Mouse (Mus musculus) urinary bladder, adult 2 months (tissue): Measurements from ENCODE around the gene Ipp. TPM values are rescaled to one million over a fixed set of nuclear protein-coding genes. Genes with fewer than 3 reads are reported as not detected.
A peak's percentile ranks its signal among the peaks of the same experiment; 100 is the strongest.

Source experiments
- DNase-seq: peaks from one replicate; pipeline ENCODE4 v3.0.0; 2022; ENCODE audit warnings: low spot score
- polyA plus RNA-seq: library from polyadenylated mRNA; depleted of rRNA; stranded (reverse); fragments of >200 nt; gene quantifications from 2 replicates; pipeline ENCODE4 v1.2.3, GENCODE M21; 2012; rRNA removed

The Ipp gene
- polyA plus RNA-seq, 1 experiment: 6.9 TPM

DNA sequence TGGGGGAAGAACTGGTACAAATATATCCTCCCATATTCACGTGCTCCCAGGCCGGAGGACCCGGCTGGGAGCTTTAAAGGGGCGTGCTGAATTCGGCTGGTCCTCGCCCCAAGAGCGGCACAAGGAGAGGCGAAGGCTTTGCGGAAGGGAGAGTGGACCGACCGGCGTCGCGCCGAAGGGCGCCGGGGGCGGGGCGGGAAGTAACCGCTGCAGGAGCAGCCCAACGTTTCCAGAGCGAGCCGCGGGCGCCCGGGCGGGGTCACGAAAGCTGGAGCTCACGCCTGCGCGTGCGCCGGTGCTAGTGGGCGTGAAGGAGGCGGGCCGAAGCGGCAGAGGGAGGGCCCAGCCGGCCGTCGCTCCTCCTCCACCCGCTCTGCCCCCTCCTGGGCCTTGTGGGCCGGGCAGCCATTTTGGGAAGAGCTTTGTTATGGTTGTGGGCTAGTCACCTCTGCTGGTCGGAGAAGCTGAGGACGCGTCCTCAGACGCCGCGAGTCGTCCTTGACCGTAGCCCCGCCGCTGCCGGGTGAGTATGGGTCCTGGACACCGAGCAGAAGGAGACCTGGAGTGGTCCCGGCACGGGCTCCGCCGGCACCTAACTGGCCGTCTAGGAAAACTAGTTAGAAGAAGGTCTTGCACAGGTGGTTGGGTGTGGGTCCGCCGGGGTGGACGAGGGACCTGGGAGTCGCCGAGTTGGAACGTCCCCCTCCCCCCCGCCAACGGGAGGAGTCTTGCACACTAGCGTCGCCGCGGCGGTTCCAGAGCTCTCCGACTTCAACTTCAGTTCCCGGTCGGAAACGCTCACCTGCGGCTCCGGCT, 50.2 kb downstream of the Ipp start, which contains the start of gene Gpbp1l1:
Gene Gpbp1l1 (plus strand): TSS at position 353 of the 816 bp plus-strand sequence.
- DNase-seq: peak; percentile 97

- no peak for DNase-seq
Measured at GRCm38 (mm10) chr4:116558151-116558882, 51.0 kb downstream of the Ipp start.

Other genes with a start within 250 kb of the Ipp start
- 23.6 and 29.6 TPM in 2 replicates for gene Mast2, start 43.4 kb upstream of the Ipp start, polyA plus RNA-seq
- 9.0 and 10.6 TPM in 2 replicates for gene Tmem69, start 48.4 kb downstream of the Ipp start, polyA plus RNA-seq
- gene Gpbp1l1, start 50.1 kb downstream of the Ipp start, polyA plus RNA-seq: 54.1 and 56.4 TPM in 2 replicates
- 17.2 and 22.3 TPM in 2 replicates for gene Ccdc17, start 89.1 kb downstream of the Ipp start, polyA plus RNA-seq
- 10.2 and 11.7 TPM in 2 replicates for gene Nasp, start 120.4 kb downstream of the Ipp start, polyA plus RNA-seq
- gene Akr1a1, start 144.1 kb downstream of the Ipp start, polyA plus RNA-seq: 520 and 554 TPM in 2 replicates
- gene Prdx1, start 178.0 kb downstream of the Ipp start, polyA plus RNA-seq: 456 and 471 TPM in 2 replicates
- 16.8 and 18.0 TPM in 2 replicates for gene Mmachc, start 200.9 kb downstream of the Ipp start, polyA plus RNA-seq
- gene Ccdc163, start 201.0 kb downstream of the Ipp start, polyA plus RNA-seq: 41.4 and 63.0 TPM in 2 replicates
- 7.2 and 7.7 TPM in 2 replicates for gene Tesk2, start 213.4 kb downstream of the Ipp start, polyA plus RNA-seq